Mouse (Mus musculus): ENCODE results near the gene Srsf10.

The Srsf10 gene

GRCm38 (mm10) chr4:135884531-135884930 is 29.0 kb downstream of the Srsf10 start:
- no peak for DNase-seq (ENCODE audit: low spot score in 2 of 2)

DNA sequence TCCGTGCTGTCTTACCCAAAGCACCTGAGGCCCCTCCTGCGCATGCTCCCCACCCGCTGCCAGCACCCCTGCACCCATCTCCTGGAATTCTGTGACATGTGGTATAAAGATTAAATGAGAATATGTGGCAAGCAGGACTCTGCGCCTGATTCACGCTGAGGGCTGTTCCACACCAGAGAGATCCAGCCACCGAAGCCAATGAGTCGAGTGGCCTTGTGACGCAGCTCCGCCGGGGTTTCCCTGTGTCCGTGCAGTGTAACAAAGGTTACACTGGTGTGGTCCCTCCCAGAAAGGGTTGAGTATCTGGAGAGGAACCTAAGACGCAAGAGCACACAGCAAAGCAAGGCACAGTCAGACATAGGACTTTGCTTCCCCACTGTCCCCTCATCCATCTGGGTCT is 30.1 kb downstream of the Srsf10 start:
- no peak for DNase-seq (ENCODE audit: low spot score in 2 of 2)

DNA sequence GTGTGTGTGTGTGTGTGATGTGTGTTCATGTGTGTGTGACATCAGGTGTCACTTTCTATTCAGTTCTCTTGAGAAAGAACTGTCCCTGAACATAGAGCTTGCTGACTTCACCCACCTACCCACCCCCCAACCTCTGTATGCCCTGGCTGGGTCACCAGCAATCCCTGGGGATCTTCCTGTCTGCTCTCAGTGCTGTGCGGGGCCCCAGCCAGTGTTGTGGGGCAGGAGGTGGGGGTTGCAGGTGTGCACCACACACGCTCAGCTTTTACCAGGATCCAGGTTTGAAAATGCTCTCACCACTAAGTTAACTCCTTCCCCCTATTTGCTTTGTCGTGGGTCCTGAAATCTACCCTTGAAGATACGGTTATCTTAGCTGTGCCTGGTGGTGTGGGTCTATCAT is 30.6 kb downstream of the Srsf10 start:
- DNase-seq (ENCODE audit: low spot score in 2 of 2): no peak

DNA sequence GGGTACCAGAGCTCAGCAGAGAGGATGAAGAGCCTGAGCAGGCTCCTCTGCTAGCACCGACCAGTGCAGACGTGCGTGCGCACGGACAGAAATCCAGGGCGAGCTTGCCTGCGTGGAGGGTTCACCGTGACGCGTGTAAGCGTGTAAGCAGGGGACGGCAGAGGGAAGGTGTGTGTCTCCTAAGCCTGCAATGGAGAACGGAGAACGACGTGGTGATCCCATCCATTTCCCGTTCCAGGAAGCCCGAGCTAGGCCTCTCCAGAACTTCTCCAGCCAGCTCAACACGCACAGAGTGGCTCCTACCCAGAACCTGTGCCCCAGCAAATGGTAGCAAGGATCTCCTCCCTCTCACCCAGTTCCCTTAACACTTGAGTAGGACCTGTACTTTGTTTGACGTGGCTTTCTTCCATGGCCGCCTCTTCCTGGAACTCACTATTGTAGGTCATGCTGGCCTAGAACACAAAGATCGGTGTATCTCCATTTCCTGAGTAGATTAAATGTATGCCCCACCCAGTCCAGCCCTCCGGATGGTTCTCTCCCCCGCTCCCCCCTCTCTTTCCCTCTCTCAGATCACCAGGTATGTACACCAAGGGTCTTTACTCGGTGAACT is 33.0 kb downstream of the Srsf10 start:
- no peak for DNase-seq (ENCODE audit: low spot score in 2 of 2)

GRCm38 (mm10) chr4:135889146-135889883 is 33.8 kb downstream of the Srsf10 start:
- no peak for DNase-seq (ENCODE audit: low spot score in 2 of 2)

DNA sequence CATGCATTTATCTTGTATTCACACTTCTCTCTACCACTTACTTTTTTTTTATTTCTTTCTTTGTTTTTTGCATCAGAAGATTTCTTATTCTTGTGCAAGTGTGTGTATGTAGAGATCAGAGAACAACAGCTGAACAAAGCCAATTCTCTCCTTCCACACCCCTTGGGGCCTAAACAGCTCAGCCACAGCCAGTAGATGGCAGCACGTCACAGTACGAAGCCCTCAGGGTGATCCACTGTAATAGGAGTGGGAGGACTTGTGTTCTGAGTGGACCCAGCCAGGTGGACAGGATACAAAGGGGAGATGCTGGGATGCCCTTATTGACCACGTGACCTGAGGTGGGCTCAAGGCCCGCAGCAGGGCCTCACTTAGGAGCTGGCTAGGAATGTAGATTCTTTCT is 34.3 kb downstream of the Srsf10 start:
- DNase-seq (ENCODE audit: low spot score in 2 of 2): peak; percentile 79 to 80

DNA sequence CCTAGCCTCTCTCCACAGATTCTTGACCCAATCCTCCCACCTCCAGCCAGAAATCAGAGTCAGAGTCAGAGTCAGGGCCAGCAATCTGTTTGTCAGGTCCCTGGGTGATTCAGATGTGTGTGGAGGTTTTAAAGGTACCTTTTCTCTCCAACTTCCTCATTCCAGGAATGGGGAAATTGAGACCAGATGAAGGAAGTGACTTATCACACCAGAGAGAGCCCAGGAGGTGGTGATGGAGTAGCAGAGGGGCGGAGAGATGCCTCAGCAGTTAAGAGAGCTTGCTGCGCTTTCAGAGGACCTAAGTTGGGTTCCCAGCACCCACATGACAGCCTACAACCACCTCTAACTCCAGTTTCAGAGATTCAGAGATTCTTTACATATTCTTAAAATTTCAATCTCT is 36.0 kb downstream of the Srsf10 start:
- no peak for DNase-seq (ENCODE audit: low spot score in 2 of 2)

- DNase-seq (ENCODE audit: low spot score in 2 of 2): peak; percentile 31 to 41
Measured at GRCm38 (mm10) chr4:135892884-135893283, 37.3 kb downstream of the Srsf10 start.

DNA sequence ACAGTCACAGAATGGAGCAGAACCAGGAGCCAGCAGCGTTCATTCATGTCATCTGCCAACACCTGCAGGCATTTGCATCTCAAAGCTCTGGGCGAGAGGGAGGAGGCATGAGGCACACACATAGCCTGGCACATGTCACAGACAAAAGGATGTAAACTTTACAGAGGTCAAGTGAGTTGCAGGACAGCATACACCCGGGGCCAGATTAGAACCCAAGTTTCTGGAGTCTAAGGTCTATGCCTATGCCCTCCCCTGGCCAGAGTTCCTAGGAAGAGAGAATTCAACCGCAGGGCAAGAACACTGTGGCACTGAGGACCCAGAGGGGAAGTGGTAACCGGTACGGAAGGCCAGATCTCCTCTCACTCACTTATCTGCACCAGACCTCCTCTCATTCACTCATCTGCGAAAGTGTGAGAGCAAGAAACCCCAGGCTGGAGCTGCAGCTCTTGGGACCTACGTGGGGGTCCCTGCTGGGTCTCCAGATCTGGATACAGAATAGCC is 39.6 kb downstream of the Srsf10 start, which contains the start of gene Cnr2:
Cnr2 (plus strand) TSS at position 324 of the 501 bp plus-strand sequence.
- peak; percentile 73 for DNase-seq (ENCODE audit: low spot score in 2 of 2)

DNA sequence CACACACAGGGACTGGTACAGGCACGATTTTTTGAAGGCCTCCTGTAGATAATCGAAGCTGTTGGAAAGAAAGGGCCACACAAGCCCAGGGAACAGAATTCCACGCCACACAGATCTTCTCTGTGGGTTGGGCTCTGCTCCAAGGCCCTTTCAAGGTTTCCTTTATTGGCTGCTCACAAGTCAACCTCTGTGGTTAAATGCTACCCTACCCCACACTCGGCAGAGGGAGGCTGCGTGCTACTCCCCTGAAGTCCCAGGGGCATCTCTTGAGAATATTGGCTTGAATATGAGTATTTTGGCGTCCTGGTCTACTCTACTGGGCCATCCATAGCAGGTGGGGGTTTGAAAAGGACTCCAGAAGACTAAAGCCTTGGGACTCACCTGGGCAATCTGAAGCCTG is 40.6 kb downstream of the Srsf10 start:
- DNase-seq (ENCODE audit: low spot score in 2 of 2): peak; percentile 76 to 77

GRCm38 (mm10) chr4:135898380-135899049 is 43.0 kb downstream of the Srsf10 start:
- DNase-seq (ENCODE audit: low spot score in 2 of 2): peak; percentile 87 to 88

DNA sequence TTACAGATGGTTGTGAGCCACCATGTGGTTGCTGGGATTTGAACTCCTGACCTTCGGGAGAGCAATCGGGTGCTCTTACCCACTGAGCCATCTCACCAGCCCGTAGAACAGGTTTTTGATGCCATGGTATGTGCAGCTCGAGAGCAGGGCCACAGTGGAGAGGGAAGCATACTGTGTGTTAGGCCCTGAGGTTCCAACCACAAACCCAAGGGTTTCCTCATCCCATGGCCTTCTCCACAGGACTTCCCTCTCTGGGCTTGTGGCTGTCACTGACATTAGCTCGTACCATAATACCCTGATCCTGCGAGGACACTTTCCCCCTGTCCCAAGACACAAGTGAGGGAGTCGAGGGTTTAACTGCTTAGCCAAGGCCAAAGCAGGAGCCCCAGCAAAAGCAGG is 43.5 kb downstream of the Srsf10 start:
- no peak for DNase-seq (ENCODE audit: low spot score in 2 of 2)

DNA sequence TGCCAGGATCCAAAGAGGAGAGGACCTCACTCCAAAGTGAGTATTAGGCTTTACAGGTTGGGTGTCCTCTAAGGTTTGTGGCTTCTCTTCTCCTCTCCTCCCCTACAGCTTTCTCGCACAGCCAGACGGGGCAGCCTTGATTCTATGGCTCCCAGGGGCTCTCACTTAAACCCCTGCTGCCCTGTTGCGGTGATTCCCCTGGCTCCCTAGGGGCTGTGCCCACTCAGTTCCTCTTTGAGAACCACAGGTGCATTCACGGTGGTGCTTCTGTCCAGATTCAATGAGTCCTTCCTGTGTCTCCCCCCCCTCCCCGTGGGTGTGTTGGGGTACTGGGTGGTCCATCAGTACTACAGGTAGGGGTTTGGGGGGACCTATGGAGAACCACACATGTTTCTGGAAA is 44.5 kb downstream of the Srsf10 start:
- peak; percentile 94 to 95 for DNase-seq (ENCODE audit: low spot score in 2 of 2)

GRCm38 (mm10) chr4:135902606-135903242 is 47.2 kb downstream of the Srsf10 start:
- peak; percentile 67 to 77 for DNase-seq (ENCODE audit: low spot score in 2 of 2)

DNA sequence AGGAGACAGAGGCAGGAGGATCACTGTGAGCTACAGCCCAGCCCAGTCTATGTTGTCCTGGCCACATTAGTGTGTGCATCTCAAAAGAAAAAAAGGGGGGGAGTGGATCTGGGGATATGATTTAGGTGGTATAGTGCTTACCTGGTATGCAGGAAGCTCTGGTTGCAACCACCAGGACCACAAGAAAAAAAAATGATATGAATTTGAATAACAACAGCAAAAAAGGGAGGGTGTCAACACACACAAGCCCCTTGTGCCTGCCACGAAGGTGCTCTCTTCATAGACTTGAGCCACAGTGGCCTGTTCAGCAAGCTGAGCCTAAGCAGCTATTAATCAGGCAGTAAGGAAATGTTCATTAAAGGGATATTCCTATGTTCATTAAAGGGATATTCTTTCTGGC is 49.3 kb downstream of the Srsf10 start:
- DNase-seq (ENCODE audit: low spot score in 2 of 2): no peak

DNA sequence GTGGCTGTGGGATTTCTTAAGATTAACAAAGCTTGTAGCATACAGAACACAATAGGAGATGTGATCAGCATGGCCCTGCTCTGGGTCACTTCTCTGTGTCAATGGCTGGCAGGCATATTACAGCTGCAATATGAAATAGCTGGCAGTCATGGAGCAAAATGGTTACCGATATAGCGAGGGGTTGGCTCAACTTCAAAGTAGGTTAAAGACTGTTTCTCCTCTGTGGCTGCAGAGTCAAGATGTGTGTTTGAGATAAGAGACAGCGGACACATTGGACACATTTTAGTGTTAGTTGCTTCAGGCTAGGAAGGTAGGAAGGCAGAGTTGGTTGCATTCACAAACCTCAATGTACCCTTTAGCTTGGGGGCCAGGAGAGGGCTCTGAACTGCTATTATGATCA is 51.1 kb downstream of the Srsf10 start:
- no peak for DNase-seq (ENCODE audit: low spot score in 2 of 2)

DNA sequence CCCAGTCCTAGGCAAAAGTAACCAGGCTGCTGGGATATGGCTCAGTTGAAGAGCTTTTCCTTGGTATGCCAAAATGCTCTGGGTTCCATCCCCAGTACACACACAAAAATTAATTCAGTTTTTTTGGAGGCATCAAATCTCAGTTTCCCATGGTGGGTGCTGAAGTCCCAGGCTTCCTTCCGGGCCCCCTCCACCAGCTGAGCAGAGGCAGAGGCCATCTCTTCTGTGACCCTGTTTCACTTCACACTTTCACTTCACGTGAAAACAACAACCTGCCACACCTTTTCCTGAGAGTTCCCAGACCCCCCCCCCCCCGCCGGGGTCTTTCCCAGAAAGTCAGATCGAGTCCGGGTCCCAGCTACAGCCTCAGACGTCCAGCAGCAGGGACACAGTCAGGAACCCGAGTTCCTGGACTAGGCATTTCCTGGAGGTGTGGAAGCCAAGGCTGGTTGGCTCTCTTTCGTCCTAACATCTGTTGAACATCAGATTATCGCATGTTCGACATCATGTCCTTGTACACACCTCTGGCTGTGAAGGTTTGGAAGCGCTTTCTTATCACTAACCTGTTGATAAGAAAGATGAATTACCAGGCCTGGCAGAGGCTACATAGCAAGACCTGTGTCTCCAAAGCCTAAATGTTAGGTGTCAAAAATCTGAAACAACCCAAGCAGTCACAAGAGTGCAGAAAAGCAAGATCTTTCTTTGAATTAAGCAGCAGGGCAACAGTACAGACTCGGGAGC is 53.9 kb downstream of the Srsf10 start:
- peak; percentile 66 to 71 for DNase-seq (ENCODE audit: low spot score in 2 of 2)

DNA sequence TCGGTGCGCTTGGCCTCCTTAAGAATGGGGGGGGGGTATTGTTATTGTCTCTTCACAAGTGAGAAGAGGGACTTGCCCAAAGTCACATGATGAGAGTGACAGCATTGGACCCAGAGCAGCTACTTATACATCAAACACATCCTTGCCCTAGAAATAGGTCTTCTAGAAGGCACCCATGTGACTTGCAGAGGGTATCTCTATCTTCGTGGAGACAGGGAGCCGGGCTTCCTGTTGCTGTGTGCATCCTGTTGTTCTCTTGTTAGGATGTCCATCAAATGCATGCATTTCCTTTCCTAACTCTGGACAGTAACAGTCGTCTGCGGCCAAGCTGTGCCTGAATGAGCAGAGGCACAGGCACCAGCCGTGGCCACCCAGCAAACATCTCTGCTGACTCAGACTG is 56.0 kb downstream of the Srsf10 start:
- DNase-seq (ENCODE audit: low spot score in 2 of 2): peak; percentile 64 to 74

GRCm38 (mm10) chr4:135912164-135912563 is 56.6 kb downstream of the Srsf10 start:
- DNase-seq (ENCODE audit: low spot score in 2 of 2): no peak

DNA sequence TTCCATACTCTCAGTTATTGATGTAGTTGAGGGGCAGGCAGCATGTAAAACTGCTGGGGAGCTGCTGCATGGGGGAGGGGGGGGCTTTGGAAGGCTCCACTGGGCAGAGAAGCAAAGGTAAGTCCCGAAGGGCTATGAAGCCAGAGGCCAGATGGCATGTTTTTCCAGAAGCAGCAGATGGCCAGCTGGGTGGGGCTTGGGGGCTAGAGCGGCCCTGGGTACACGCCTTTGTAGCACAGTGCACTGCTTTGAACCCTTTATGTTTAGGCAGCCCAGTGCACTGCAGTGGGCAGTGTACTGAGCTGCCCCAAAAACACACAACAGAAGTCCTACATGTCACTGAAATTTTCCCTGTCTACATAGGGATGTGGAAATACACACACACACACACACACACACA is 57.3 kb downstream of the Srsf10 start:
- DNase-seq (ENCODE audit: low spot score in 2 of 2): peak in 1 of 2 experiments; percentile 45

DNA sequence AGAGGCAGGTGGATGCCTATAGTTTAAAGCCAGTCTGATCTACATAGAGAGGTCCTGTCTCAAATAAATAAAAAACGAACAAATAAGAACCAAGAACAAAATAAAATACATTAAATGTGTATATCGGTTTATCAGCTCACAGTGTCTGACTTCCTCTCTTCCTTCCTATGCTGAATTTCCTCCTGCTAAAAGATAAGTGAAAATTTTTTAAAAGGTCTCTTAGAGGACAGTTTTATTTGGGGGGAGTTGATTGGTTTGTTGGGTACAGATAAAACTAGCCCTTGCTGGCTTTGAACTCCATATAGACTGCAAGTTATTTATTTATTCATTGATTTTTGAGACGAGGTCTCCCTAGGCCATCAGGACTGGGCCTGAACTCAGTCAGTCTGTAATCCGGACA is 57.9 kb downstream of the Srsf10 start:
- no peak for DNase-seq (ENCODE audit: low spot score in 2 of 2)
